Mouse (Mus musculus) midbrain, embryonic 10.5 days (tissue): ENCODE measurements around the gene Mthfd1l. TPM values are rescaled to one million over a fixed set of nuclear protein-coding genes. Genes with fewer than 3 reads are reported as not detected.
"Not testable (repeated sequence)": the region's sequence is repeated elsewhere in the genome, so short reads cannot be mapped to it uniquely, and the experiment has no call there.

Experiments
- DNase-seq: peaks from one replicate; pipeline ENCODE4 v3.0.0-alpha.2; 2017; ENCODE audit warnings: low spot score
- H3K27ac ChIP-seq: fragments of 300-500 bp; sonication (generic); replicated peaks from 2 replicates; pipeline ENCODE4 v1.5.1; 2016; ENCODE audit warnings: mild to moderate bottlenecking
- H3K27me3 ChIP-seq: fragments of 300-500 bp; sonication (generic); 2 replicates; pipeline ENCODE4 v1.6.1; 2016; ENCODE audit warnings: low read depth, mild to moderate bottlenecking; ENCODE audit not compliant: poor library complexity, severe bottlenecking
- H3K36me3 ChIP-seq: fragments of 300-500 bp; sonication (generic); 2 replicates; pipeline ENCODE4 v1.6.1; 2016; ENCODE audit warnings: mild to moderate bottlenecking, moderate library complexity
- H3K4me1 ChIP-seq: fragments of 300-500 bp; sonication (generic); 2 replicates; pipeline ENCODE4 v1.6.1; 2016
- H3K4me3 ChIP-seq: fragments of 300-500 bp; sonication (generic); 2 replicates; pipeline ENCODE4 v1.5.1; 2016; ENCODE audit warnings: mild to moderate bottlenecking, moderate library complexity
- H3K9me3 ChIP-seq: fragments of 300-500 bp; sonication (generic); replicated peaks from 2 replicates; pipeline ENCODE4 v1.6.1; 2016; ENCODE audit warnings: mild to moderate bottlenecking
- WGBS: fragments of 180-500 bp; shearing (Covaris S2); methylation state at CpG from one replicate; pipeline ENCODE4 v1.1.7; 2016; 5-methylcytosine and 5-hydroxymethylcytosine counted together
- polyA plus RNA-seq: library from polyadenylated mRNA; unstranded; fragments of >200 nt; fragmentation: Nextera tagmentation; extraction: Ambion mirVana; gene quantifications from 2 replicates; pipeline ENCODE4 v1.2.1, GENCODE M21; 2016

Mthfd1l gene
- polyA plus RNA-seq, 1 experiment from 2014 or later = 25.2 TPM

DNA sequence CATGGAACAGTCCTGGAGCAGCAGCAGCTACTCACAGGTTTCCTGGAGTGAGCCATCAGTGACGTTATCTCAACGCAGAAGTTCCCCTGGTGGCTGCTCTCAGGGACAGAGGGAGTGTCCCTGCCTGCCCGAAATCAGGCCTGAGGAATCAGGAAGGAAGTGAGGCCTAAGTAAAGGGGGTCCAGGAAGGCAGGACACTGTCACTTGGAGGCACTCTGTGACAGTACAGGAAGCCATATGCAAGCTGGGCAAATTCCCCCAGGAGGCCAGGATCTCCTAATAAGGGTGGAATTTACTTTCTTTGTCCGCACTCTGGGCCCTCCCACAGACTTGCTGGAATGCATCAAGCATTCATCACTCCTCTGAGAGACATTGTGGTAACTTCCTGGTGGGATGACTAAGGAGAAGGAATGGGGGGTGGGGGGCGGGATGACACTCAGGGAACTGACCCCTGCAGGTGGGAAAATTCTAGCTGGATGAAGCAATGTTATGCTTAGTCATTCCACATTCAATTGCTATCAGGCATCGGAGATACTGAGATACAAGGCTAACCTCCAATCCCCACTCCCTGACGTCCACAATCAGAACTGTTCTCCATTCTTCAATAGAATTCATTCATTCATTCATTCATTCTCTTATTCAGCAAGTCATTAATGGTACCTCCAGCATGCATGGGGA lies 134.9 kb downstream of the Mthfd1l start:
- Histone ChIP-seq H3K27ac (peak overlapping the region; percentile 58), H3K4me3 (no peak overlapping the region), H3K9me3 (no peaks in the 10 kb centered on the region), H3K4me1 (peaks cover 35% of the 10 kb centered on the region), H3K27me3 (no peaks in the 10 kb centered on the region), H3K36me3 (peaks cover 22% of the 10 kb centered on the region)
- DNase-seq = peak; percentile 40
- WGBS = 46% methylated on average over 7 of the region's 7 CpGs

GRCm38 (mm10) chr10:4108462-4108861 lies 135.5 kb downstream of the Mthfd1l start:
- H3K4me3 ChIP-seq = no peak overlapping the region
- H3K27me3 ChIP-seq = no peaks in the 10 kb centered on the region
- H3K9me3 ChIP-seq = no peaks in the 10 kb centered on the region
- peaks cover 16% of the 10 kb centered on the region for H3K36me3 ChIP-seq
- H3K27ac ChIP-seq = peak overlapping the region; percentile 34; the same call in 1 of the 2 replicates
- no peak for DNase-seq
- peaks cover 35% of the 10 kb centered on the region for H3K4me1 ChIP-seq
- WGBS = 84% methylated on average over 9 of the region's 9 CpGs

DNA sequence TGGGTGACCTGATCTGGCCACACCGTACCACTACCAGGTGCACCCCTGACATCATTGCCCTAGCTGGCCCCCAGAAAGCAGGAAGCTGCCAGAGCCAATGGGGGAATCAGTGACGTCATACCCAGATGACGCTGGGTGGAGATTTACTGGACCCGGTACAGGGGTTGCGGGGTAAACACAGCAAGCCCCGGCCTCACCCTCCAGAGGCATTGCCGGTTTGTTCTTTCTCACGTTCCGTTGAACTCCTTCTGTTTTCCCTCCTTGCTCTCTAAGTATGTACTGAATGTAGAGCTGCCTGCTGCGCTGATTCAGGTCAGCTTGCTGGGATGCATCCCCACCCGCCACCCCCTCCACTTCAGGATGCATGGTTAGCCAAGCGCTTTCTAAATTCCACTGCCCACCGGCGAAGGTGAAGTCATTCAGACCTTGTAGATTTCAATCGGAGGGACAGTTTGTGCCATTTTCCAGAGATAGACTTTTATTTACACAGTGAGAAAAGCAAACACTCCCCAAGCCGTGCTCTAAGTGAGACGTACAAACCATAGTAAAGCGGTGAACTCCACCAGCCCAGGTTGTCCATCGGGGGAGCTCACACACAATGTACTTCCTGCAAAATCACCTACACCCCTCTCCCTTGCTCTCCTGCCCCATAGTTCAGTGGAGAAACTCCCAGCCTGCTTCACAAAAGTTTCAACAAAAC lies 138.3 kb downstream of the Mthfd1l start:
- Histone ChIP-seq H3K27me3 (no peaks in the 10 kb centered on the region), H3K4me3 (no peak overlapping the region), H3K27ac (no peak overlapping the region), H3K36me3 (peaks cover 8% of the 10 kb centered on the region; the same call in 1 of the 2 replicates), H3K9me3 (no peaks in the 10 kb centered on the region), H3K4me1 (peaks cover 26% of the 10 kb centered on the region)
- DNase-seq = no peak
- WGBS = 81% methylated on average over 19 of the region's 19 CpGs

DNA sequence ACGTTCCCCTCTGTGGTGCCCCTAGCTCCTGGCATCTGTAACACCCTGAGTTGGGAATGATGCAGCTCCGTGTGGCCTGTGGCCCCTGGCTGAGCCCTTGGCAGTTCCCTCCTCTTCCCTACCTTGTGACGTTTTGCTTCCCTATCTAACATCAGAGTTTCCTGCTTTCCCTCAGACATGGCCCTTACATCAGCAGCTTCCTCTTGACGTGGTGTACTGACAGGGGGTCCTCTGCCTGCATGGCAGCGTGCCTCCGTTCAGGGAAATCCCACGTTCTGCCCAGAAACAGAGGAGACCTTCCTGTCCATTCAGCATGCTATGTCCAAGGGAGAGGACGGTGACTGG lies 138.8 kb downstream of the Mthfd1l start:
- Histone ChIP-seq H3K9me3 (no peaks in the 10 kb centered on the region), H3K4me3 (no peak overlapping the region), H3K4me1 (peaks cover 21% of the 10 kb centered on the region), H3K36me3 (peaks cover 8% of the 10 kb centered on the region; the same call in 1 of the 2 replicates), H3K27me3 (no peaks in the 10 kb centered on the region), H3K27ac (0 out of 2 replicates have a peak overlapping the region, but pooled peaks have one; percentile 17)
- DNase-seq = no peak
- 81% methylated on average over 8 of the region's 8 CpGs for WGBS

DNA sequence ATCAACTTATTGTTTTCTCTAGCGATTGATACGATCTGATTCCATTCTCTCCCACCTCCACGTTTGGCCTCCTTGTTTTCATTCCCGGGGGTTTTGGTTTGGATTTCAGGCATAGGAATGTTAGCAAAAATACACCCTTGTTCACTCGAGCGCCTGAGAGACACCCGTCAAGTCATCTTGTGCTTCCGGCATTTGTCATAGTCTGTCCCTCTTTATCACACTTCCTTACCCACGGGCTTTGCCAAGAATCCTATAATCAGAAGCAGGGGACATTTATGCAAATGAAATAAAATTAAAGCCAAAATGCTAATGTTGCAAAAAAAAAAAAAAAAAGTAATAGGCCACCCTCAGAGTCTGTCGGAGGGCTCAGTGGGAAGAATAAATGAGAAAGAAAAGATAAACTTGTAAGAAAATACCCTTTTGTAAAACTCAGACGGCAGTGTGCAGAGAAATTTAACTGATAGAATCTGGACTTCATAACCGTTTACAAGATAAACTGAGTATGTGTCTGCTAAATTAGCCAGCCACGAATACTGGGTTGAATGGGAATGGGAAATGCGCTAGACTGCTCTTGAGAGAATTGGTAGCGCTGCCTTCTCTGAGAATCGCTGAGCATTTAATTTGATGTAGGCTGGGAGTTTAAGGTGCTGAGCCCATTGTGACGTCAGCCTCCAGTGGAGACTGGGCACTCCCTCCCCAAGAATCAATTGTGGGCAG lies 139.9 kb downstream of the Mthfd1l start:
- WGBS = 83% methylated on average over 17 of the region's 17 CpGs

DNA sequence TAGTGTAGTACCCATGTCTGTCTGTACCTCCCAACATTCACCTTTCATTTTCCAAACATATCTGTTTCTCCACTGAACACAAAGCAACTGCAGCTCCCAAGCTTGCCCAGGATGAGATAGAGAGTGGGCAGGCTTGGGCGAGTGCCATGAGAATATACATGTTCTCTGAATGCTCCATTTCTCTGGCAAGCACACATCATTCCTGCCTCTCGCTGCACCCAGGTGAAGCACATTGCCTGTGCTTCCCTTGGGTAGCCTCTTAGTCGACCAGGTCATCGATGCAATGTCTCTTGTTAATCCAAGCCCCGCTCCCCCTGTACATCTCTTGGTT lies 140.4 kb downstream of the Mthfd1l start:
- Histone ChIP-seq H3K4me1 (peaks cover 6% of the 10 kb centered on the region; the same call in 1 of the 2 replicates), H3K27ac (no peak overlapping the region), H3K27me3 (no peaks in the 10 kb centered on the region), H3K9me3 (no peaks in the 10 kb centered on the region), H3K36me3 (peaks cover 6% of the 10 kb centered on the region; the same call in 1 of the 2 replicates), H3K4me3 (no peak overlapping the region)
- 96% methylated on average over 5 of the region's 5 CpGs for WGBS
- no peak for DNase-seq

More for the DNA sequence above, 139.9 kb downstream of the Mthfd1l start:
- Histone ChIP-seq H3K9me3 (no peaks in the 10 kb centered on the region), H3K4me1 (peaks cover 11% of the 10 kb centered on the region), H3K4me3 (no peak overlapping the region), H3K36me3 (peaks cover 8% of the 10 kb centered on the region; the same call in 1 of the 2 replicates), H3K27me3 (no peaks in the 10 kb centered on the region), H3K27ac (no peak overlapping the region)
- no peak for DNase-seq

DNA sequence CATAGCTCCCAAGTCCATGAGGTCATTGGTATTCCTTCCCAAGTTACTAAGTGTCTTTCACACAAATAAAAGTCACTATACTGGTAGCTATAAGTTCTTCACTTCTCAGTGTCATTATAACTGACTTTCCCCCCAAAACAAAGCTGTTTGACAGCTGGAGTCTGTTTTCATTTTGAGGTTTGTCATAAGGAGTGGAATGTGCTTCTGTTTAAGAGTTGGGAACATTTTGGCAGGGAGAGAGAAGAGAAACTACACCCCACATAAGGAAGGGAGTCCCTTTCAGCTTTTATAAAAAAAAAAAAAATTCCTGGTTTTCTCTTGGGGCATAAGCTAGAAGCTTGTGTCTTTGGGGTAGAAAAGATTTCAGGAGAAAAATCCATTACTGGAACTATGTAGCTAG lies 143.7 kb downstream of the Mthfd1l start:
- no peak overlapping the region for H3K27ac ChIP-seq
- H3K36me3 ChIP-seq = peaks cover 6% of the 10 kb centered on the region
- H3K9me3 ChIP-seq = no peaks in the 10 kb centered on the region
- DNase-seq = no peak
- H3K27me3 ChIP-seq = no peaks in the 10 kb centered on the region
- H3K4me3 ChIP-seq = no peak overlapping the region
- peaks cover 2% of the 10 kb centered on the region; the same call in 1 of the 2 replicates for H3K4me1 ChIP-seq

GRCm38 (mm10) chr10:4117091-4117490 lies 144.2 kb downstream of the Mthfd1l start:
- no peaks in the 10 kb centered on the region for H3K4me1 ChIP-seq
- 75% methylated on average over 7 of the region's 7 CpGs for WGBS
- H3K27me3 ChIP-seq = no peaks in the 10 kb centered on the region
- H3K27ac ChIP-seq = no peak overlapping the region
- no peak overlapping the region for H3K4me3 ChIP-seq
- H3K9me3 ChIP-seq = no peaks in the 10 kb centered on the region
- H3K36me3 ChIP-seq = peaks cover 6% of the 10 kb centered on the region
- DNase-seq = no peak

DNA sequence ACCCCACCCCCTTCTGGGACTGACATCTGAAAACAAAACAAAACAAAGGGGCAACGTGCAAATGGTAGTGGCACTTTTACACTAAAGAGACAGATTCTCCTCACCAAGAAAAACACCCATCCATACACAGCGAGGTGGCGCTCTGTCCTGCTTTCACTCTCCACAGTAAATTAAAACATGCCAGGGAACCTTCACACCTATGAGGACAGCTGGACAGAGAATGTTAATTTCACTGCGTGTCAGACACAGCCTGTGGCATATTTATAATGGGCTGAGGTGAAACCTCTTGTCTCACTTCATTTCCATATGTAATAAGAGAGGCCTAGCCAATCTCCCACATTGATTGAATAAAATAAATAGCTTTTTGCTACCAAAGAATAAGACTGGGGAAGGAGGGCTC lies 146.4 kb downstream of the Mthfd1l start:
- H3K4me3 ChIP-seq = no peak overlapping the region
- WGBS = 89% methylated on average over 4 of the region's 4 CpGs
- H3K27me3 ChIP-seq = no peaks in the 10 kb centered on the region
- DNase-seq = no peak
- H3K4me1 ChIP-seq = no peaks in the 10 kb centered on the region
- H3K36me3 ChIP-seq = peaks cover 6% of the 10 kb centered on the region
- H3K9me3 ChIP-seq = no peaks in the 10 kb centered on the region
- no peak overlapping the region for H3K27ac ChIP-seq

DNA sequence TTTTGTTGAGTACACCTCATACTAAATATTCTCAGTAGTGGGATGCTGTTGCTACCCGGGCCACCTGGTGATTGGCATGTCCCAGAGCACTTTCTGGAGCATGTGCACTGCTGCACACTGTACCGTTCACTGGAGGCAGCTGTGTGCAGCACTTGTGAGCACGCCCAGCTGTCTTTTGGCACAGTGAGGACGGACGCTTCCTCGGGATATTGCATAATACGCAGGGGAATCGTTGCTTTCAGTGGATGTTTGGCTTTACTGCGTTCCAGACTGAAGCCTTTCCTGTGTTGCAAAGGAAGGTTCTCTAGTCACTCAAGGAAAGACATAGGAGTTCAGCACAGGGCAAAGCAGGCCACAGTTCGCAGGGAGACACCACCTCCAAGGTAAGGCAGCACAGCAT lies 147.8 kb downstream of the Mthfd1l start:
- no peak overlapping the region for H3K4me3 ChIP-seq
- no peaks in the 10 kb centered on the region for H3K9me3 ChIP-seq
- peaks cover 6% of the 10 kb centered on the region for H3K36me3 ChIP-seq
- H3K27ac ChIP-seq = no peak overlapping the region
- WGBS = 91% methylated on average over 10 of the region's 10 CpGs
- no peak for DNase-seq
- H3K4me1 ChIP-seq = peaks cover 8% of the 10 kb centered on the region; the same call in 1 of the 2 replicates
- no peaks in the 10 kb centered on the region for H3K27me3 ChIP-seq

DNA sequence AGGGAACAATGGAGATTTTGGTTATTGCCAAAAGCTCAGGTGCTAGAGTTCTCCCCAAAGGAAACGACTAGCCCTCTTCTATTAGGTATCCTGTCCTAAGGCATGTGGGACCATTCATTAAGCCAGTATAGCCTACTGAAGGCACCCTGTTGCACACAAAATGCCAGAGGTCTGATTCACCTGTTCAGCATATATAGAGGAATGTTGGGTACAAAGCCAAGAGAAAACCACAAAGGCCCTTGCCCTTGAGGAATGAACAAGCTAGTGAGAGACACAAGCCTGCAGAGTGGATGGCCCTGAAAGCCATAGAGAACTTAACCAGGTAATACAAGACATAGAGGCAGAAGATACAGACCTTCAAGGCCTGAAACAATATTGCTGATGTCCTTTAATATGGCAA lies 148.3 kb downstream of the Mthfd1l start:
- Histone ChIP-seq H3K36me3 (peaks cover 6% of the 10 kb centered on the region), H3K27ac (no peak overlapping the region), H3K9me3 (no peaks in the 10 kb centered on the region), H3K4me1 (peaks cover 8% of the 10 kb centered on the region; the same call in 1 of the 2 replicates), H3K27me3 (no peaks in the 10 kb centered on the region), H3K4me3 (no peak overlapping the region)
- DNase-seq = no peak
- 89% methylated on average over 1 of the region's 1 CpGs for WGBS

DNA sequence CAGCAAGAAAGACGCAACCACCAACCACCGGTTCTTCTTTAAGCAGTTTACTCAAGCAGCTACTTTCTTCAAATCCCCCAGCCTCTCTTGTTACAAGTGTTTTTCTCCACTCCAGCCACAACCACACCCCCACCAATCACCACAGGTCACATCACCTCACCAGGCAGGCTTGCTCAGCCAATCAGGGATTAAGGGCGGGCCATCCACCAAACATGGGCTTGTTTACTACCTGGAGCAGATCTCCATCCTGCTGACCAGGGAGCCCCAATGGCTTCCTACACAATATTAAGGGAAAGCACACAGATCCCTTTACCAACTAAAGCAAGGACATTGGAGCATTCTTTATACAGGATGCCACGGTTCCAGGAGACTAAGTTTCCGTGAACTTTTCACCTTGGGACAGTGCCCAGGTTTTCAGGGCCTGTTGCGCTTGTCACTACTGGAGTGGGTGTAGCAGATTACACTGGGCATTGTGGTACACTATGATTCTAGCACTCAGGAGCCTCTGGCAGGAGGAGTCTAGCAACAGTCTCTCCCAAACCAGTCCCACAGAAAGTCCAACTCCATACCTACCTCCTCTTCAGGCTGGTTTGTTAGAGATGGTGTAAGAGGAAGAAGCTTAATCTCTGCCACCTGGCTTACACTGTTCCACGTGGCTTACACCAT lies 150.5 kb downstream of the Mthfd1l start:
- DNase-seq, H3K36me3 ChIP-seq, H3K4me3 ChIP-seq, H3K27ac ChIP-seq, H3K27me3 ChIP-seq, H3K9me3 ChIP-seq: not testable (repeated sequence)
- peaks cover 14% of the 10 kb centered on the region for H3K4me1 ChIP-seq
- 91% methylated on average over 7 of the region's 7 CpGs for WGBS
